Mouse (Mus musculus) 3T3-L1 (cell line): ENCODE results near the gene Fam50b.
A peak's percentile ranks its signal among the peaks of the same experiment; 100 is the strongest.

Experiments
- DNase-seq: peaks from one replicate; pipeline ENCODE4 v3.0.0-alpha.2; 2015; ENCODE audit warnings: low read depth, low spot score

Gene Fam50b

GRCm38 (mm10) chr13:34737968-34738698 lies 3.5 kb downstream of the Fam50b start:
- no peak for DNase-seq

- no peak for DNase-seq
These were observed 4.0 kb downstream of the Fam50b start for GRCm38 (mm10) chr13:34738699-34738973.

- no peak for DNase-seq
These were observed 4.4 kb downstream of the Fam50b start for GRCm38 (mm10) chr13:34739071-34739470.

- no peak for DNase-seq
These were observed 6.6 kb downstream of the Fam50b start for GRCm38 (mm10) chr13:34741254-34741653.

GRCm38 (mm10) chr13:34741813-34742568 lies 7.3 kb downstream of the Fam50b start:
- DNase-seq = no peak

GRCm38 (mm10) chr13:34746811-34747210 lies 12.2 kb downstream of the Fam50b start:
- DNase-seq = no peak

GRCm38 (mm10) chr13:34748530-34748929 lies 13.9 kb downstream of the Fam50b start:
- peak; percentile 78 for DNase-seq

- no peak for DNase-seq
These were observed 24.6 kb downstream of the Fam50b start for GRCm38 (mm10) chr13:34759202-34759601.

GRCm38 (mm10) chr13:34760518-34761287 lies 26.1 kb downstream of the Fam50b start:
- DNase-seq = peak; percentile 55

- DNase-seq = peak; percentile 56
These were observed 27.5 kb downstream of the Fam50b start for GRCm38 (mm10) chr13:34762136-34762535.

GRCm38 (mm10) chr13:34762865-34763264 lies 28.2 kb downstream of the Fam50b start:
- DNase-seq = no peak

GRCm38 (mm10) chr13:34765269-34765668 lies 30.6 kb downstream of the Fam50b start:
- no peak for DNase-seq

GRCm38 (mm10) chr13:34766572-34766971 lies 31.9 kb downstream of the Fam50b start:
- peak; percentile 85 for DNase-seq

- DNase-seq = no peak
These were observed 33.1 kb downstream of the Fam50b start for GRCm38 (mm10) chr13:34767527-34768292.

- no peak for DNase-seq
These were observed 42.1 kb downstream of the Fam50b start for GRCm38 (mm10) chr13:34776767-34777166.

GRCm38 (mm10) chr13:34780856-34781610 lies 46.4 kb downstream of the Fam50b start:
- no peak for DNase-seq

GRCm38 (mm10) chr13:34781611-34782009 lies 47.0 kb downstream of the Fam50b start:
- no peak for DNase-seq

- DNase-seq = no peak
These were observed 50.2 kb downstream of the Fam50b start for GRCm38 (mm10) chr13:34784818-34785217.

- no peak for DNase-seq
These were observed 52.0 kb downstream of the Fam50b start for GRCm38 (mm10) chr13:34786634-34787033.

- no peak for DNase-seq
These were observed 52.9 kb downstream of the Fam50b start for GRCm38 (mm10) chr13:34787546-34787945.
